Mouse (Mus musculus) C2C12 (cell line): ENCODE data around the gene Fabp1. TPM values are rescaled to one million over a fixed set of nuclear protein-coding genes. Genes with fewer than 3 reads are reported as not detected.

Source experiments
- H3K27me3 ChIP-seq: one replicate; pipeline ENCODE4 v1.6.1; 2011; ENCODE audit not compliant: control insufficient read depth, insufficient read depth, insufficient read length
- H3K36me3 ChIP-seq: one replicate; pipeline ENCODE4 v1.6.1; 2011; ENCODE audit not compliant: control insufficient read depth, insufficient read depth
- H3K4me3 ChIP-seq: one replicate; pipeline ENCODE4 v1.5.1; 2011; ENCODE audit warnings: mild to moderate bottlenecking, control low read depth; ENCODE audit not compliant: poor library complexity, insufficient read depth, severe bottlenecking
- H3K79me2 ChIP-seq: one replicate; pipeline ENCODE4 v1.6.1; 2011; ENCODE audit not compliant: control insufficient read depth, insufficient read depth
- H3K79me3 ChIP-seq: one replicate; pipeline ENCODE4 v1.6.1; 2011; ENCODE audit warnings: low read depth, control low read depth
- H3ac ChIP-seq: one replicate; pipeline ENCODE3; 2011; ENCODE audit warnings: low read depth; ENCODE audit not compliant: control insufficient read depth, insufficient read length
- CEBPB ChIP-seq: IDR thresholded peaks from one replicate; pipeline ENCODE4 v1.6.1; 2011; ENCODE audit warnings: low read depth, mild to moderate bottlenecking, control low read depth, moderate library complexity
- CTCF ChIP-seq: IDR thresholded peaks from one replicate; pipeline ENCODE4 v1.5.1; 2011; ENCODE audit not compliant: control insufficient read depth, insufficient read depth, insufficient read length
- FOSL1 ChIP-seq: IDR thresholded peaks from one replicate; pipeline ENCODE4 v1.8.0; 2011; ENCODE audit warnings: mild to moderate bottlenecking, low read length; ENCODE audit not compliant: poor library complexity, insufficient read depth, severe bottlenecking
- MAX ChIP-seq: IDR thresholded peaks from one replicate; pipeline ENCODE4 v1.6.1; 2011; ENCODE audit warnings: mild to moderate bottlenecking, control low read depth
- MYOD1 ChIP-seq: IDR thresholded peaks from one replicate; pipeline ENCODE4 v1.6.1; 2011; ENCODE audit warnings: low read depth; ENCODE audit not compliant: control insufficient read depth, insufficient read length
- MYOG ChIP-seq: IDR thresholded peaks from one replicate; pipeline ENCODE4 v1.6.1; 2011; ENCODE audit not compliant: control insufficient read depth, insufficient read length; ENCODE audit errors: extremely low read depth
- USF1 ChIP-seq: IDR thresholded peaks from one replicate; pipeline ENCODE4 v1.6.1; 2011; ENCODE audit warnings: low read depth, mild to moderate bottlenecking, control low read depth, moderate library complexity
- polyA plus RNA-seq: library from polyadenylated mRNA; unstranded; fragments of >200 nt; fragmentation: generic; extraction: Trizol; gene quantifications from one replicate; pipeline ENCODE4 v1.2.1, GENCODE M21; 2012; ENCODE audit warnings: missing spikeins

Gene Fabp1
- polyA plus RNA-seq, 1 experiment, result not detected

- Histone ChIP-seq H3K4me3 (no peak overlapping the region), H3ac (no peak overlapping the region), H3K79me2 (no peaks in the 10 kb centered on the region), H3K79me3 (no peaks in the 10 kb centered on the region), H3K36me3 (no peaks in the 10 kb centered on the region), H3K27me3 (no peaks in the 10 kb centered on the region)
- no peak for TF ChIP-seq CTCF
- TF ChIP-seq FOSL1, result no peak
- TF ChIP-seq USF1, result no peak
- no peak for TF ChIP-seq CEBPB
- TF ChIP-seq MAX, result no peak
- TF ChIP-seq MYOG, result no peak
- no peak for TF ChIP-seq MYOD1
Observed at GRCm38 (mm10) chr6:71235944-71236343, 36.3 kb downstream of the Fabp1 start.

DNA sequence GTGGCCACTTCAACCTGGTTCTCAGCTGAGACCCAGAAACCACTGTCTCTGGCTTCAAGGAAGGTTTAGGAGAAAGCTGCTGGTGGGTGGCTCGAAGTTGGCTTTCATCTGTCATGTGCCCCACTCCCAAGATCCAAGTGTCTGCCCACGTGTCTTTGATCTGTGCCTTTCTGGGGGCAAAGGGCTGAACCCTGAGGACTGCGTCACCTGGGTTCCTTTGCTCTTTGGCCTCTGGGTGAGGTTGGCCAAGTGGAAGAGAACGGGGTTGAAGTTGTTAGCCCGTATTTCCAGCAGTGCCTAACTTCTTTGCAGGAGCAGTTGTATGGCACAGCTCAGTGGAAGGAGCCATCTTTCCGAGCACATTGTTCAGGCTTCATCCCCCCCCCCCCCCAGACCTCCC, 36.9 kb downstream of the Fabp1 start:
- no peak for TF ChIP-seq MYOD1
- no peak for TF ChIP-seq MAX
- TF ChIP-seq CTCF, result no peak
- TF ChIP-seq MYOG, result no peak
- TF ChIP-seq FOSL1, result no peak
- no peak for TF ChIP-seq USF1
- TF ChIP-seq CEBPB, result no peak
- no peaks in the 10 kb centered on the region for H3K79me2 ChIP-seq

GRCm38 (mm10) chr6:71237031-71237431, 37.4 kb downstream of the Fabp1 start:
- no peak overlapping the region for H3ac ChIP-seq
- no peaks in the 10 kb centered on the region for H3K27me3 ChIP-seq
- H3K4me3 ChIP-seq, result no peak overlapping the region
- H3K79me2 ChIP-seq, result no peaks in the 10 kb centered on the region
- TF ChIP-seq CEBPB (no peak), CTCF (no peak), MYOG (no peak), FOSL1 (no peak), MYOD1 (no peak), MAX (no peak), USF1 (no peak)
- no peaks in the 10 kb centered on the region for H3K36me3 ChIP-seq
- H3K79me3 ChIP-seq, result no peaks in the 10 kb centered on the region

More for the DNA sequence above, 36.9 kb downstream of the Fabp1 start:
- H3K79me3 ChIP-seq, result no peaks in the 10 kb centered on the region
- no peak overlapping the region for H3K4me3 ChIP-seq
- H3K27me3 ChIP-seq, result no peaks in the 10 kb centered on the region
- no peak overlapping the region for H3ac ChIP-seq
- no peaks in the 10 kb centered on the region for H3K36me3 ChIP-seq

DNA sequence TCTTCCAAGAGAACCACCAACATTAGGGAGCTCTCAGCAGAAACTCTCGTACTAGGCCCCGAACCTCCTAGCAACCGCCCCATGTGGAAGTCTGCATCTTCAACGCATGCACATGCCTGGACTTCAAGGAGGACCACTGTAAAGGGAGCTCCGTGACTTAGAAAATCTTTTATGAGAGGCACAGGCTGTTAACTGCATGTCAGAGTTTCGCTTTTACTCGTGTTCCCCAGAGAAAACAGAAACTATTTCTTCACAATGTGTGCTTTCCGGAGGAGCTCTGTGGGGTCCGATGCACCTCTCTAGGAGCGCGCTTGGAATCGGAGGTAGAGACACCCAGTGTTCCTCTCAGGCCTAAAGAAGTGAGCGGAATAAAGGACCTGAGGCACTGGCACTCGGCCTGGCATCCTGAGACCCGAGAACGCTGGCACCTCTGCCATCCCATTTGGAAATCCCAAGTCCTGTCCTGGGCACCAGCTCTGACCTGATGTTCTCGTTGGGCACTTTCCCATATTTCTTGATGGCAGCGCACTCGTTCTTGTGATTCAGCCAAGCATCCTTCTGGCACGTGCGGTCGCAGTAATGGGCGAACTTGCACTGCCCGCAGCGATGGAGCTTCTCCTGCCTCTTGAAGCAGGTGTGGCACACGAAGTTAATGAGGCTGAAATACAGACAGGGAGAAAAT, 39.6 kb downstream of the Fabp1 start:
- TF ChIP-seq CEBPB (no peak), MAX (no peak), FOSL1 (no peak), MYOG (no peak), MYOD1 (no peak), CTCF (no peak), USF1 (no peak)
- Histone ChIP-seq H3K36me3 (no peaks in the 10 kb centered on the region), H3K4me3 (no peak overlapping the region), H3K79me3 (no peaks in the 10 kb centered on the region), H3K79me2 (no peaks in the 10 kb centered on the region), H3ac (no peak overlapping the region), H3K27me3 (no peaks in the 10 kb centered on the region)

DNA sequence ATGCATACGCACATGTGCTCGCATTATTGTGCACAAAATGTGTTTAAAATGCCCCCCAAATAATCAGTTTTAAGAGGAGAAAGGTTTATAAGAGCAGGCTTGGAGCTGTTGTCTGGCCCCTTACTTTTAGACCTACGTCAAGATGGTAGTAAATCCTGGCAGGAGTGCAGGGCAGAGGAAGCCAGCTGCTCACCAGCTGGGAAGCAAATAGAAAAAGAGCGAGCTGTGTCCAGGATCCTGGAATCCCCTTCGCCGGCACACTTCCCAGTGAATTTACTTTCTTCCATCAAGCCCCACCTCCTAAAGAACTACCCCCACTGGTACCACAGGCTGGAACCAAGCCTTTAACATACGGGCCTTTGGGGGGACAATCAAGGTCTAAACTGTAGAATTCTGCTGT, 41.2 kb downstream of the Fabp1 start:
- Histone ChIP-seq H3K36me3 (no peaks in the 10 kb centered on the region), H3ac (no peak overlapping the region), H3K79me2 (no peaks in the 10 kb centered on the region), H3K4me3 (no peak overlapping the region), H3K79me3 (no peaks in the 10 kb centered on the region), H3K27me3 (no peaks in the 10 kb centered on the region)
- TF ChIP-seq CTCF (no peak), MYOD1 (no peak), MAX (no peak), CEBPB (no peak), FOSL1 (no peak), MYOG (no peak), USF1 (no peak)

- Histone ChIP-seq H3K79me3 (no peaks in the 10 kb centered on the region), H3K4me3 (no peak overlapping the region), H3K79me2 (no peaks in the 10 kb centered on the region), H3ac (no peak overlapping the region), H3K36me3 (no peaks in the 10 kb centered on the region), H3K27me3 (no peaks in the 10 kb centered on the region)
- no peak for TF ChIP-seq MYOG
- TF ChIP-seq USF1, result no peak
- TF ChIP-seq CEBPB, result no peak
- TF ChIP-seq MYOD1, result no peak
- no peak for TF ChIP-seq CTCF
- no peak for TF ChIP-seq FOSL1
- TF ChIP-seq MAX, result no peak
Observed at GRCm38 (mm10) chr6:71242811-71243210, 43.2 kb downstream of the Fabp1 start.
